Mouse (Mus musculus) T-cell, adult 2 months (primary cell): Measurements from ENCODE around the gene Rap1gap2.

Experiments
- DNase-seq: peaks from one replicate; pipeline ENCODE4 v3.0.0; 2022; ENCODE audit warnings: low spot score

Rap1gap2 gene

GRCm38 (mm10) chr11:74458400-74458799 is 152.3 kb downstream of the Rap1gap2 start:
- no peak for DNase-seq

GRCm38 (mm10) chr11:74457194-74457593 is 153.5 kb downstream of the Rap1gap2 start:
- no peak for DNase-seq

- no peak for DNase-seq
Observed at GRCm38 (mm10) chr11:74448556-74448955, 162.2 kb downstream of the Rap1gap2 start.

GRCm38 (mm10) chr11:74447991-74448403 is 162.7 kb downstream of the Rap1gap2 start:
- DNase-seq = no peak

GRCm38 (mm10) chr11:74445591-74445990 is 165.1 kb downstream of the Rap1gap2 start:
- DNase-seq = no peak

- DNase-seq = no peak
Observed at GRCm38 (mm10) chr11:74443924-74444256, 166.8 kb downstream of the Rap1gap2 start.

GRCm38 (mm10) chr11:74443147-74443923 is 167.4 kb downstream of the Rap1gap2 start:
- DNase-seq = no peak

GRCm38 (mm10) chr11:74442396-74442795 is 168.3 kb downstream of the Rap1gap2 start:
- DNase-seq = no peak

GRCm38 (mm10) chr11:74440112-74440511 is 170.6 kb downstream of the Rap1gap2 start:
- no peak for DNase-seq

- no peak for DNase-seq
Observed at GRCm38 (mm10) chr11:74439202-74439601, 171.5 kb downstream of the Rap1gap2 start.

GRCm38 (mm10) chr11:74438249-74438648 is 172.5 kb downstream of the Rap1gap2 start:
- no peak for DNase-seq

- no peak for DNase-seq
Observed at GRCm38 (mm10) chr11:74435366-74435765, 175.3 kb downstream of the Rap1gap2 start.

GRCm38 (mm10) chr11:74433000-74433399 is 177.7 kb downstream of the Rap1gap2 start:
- no peak for DNase-seq

GRCm38 (mm10) chr11:74429798-74430529 is 180.8 kb downstream of the Rap1gap2 start:
- DNase-seq = no peak

GRCm38 (mm10) chr11:74426306-74426705 is 184.4 kb downstream of the Rap1gap2 start:
- DNase-seq = no peak

- no peak for DNase-seq
Observed at GRCm38 (mm10) chr11:74422019-74422418, 188.7 kb downstream of the Rap1gap2 start.

- no peak for DNase-seq
Observed at GRCm38 (mm10) chr11:74421151-74421550, 189.6 kb downstream of the Rap1gap2 start.

GRCm38 (mm10) chr11:74419601-74420000 is 191.1 kb downstream of the Rap1gap2 start:
- DNase-seq = no peak

GRCm38 (mm10) chr11:74415736-74416135 is 195.0 kb downstream of the Rap1gap2 start:
- DNase-seq = no peak

GRCm38 (mm10) chr11:74414112-74414511 is 196.6 kb downstream of the Rap1gap2 start:
- DNase-seq = no peak

GRCm38 (mm10) chr11:74413449-74413972 is 197.2 kb downstream of the Rap1gap2 start:
- no peak for DNase-seq

GRCm38 (mm10) chr11:74412462-74412861 is 198.3 kb downstream of the Rap1gap2 start:
- no peak for DNase-seq

- no peak for DNase-seq
Observed at GRCm38 (mm10) chr11:74411943-74412342, 198.8 kb downstream of the Rap1gap2 start.
